Mouse (Mus musculus) hindbrain, embryonic 13.5 days (tissue): ENCODE data around the gene Armc6. TPM values are rescaled to one million over a fixed set of nuclear protein-coding genes. Genes with fewer than 3 reads are reported as not detected.
"Not testable (repeated sequence)": the region's sequence is repeated elsewhere in the genome, so short reads cannot be mapped to it uniquely, and the experiment has no call there.

ENCODE experiments used
- ATAC-seq: fragments of 200-750 bp; cut with Nextera tagmentation; 2 replicates; pipeline ENCODE4 v1.8.0; 2017; ENCODE audit warnings: moderate TSS enrichment; ENCODE audit not compliant: low FRiP score
- H3K27ac ChIP-seq: fragments of 300-500 bp; sonication (generic); 2 replicates; pipeline ENCODE4 v1.5.1; 2015; ENCODE audit warnings: inconsistent platforms, mild to moderate bottlenecking, moderate library complexity
- H3K27me3 ChIP-seq: fragments of 300-500 bp; sonication (generic); 2 replicates; pipeline ENCODE4 v1.6.1; 2015; ENCODE audit warnings: mild to moderate bottlenecking, inconsistent platforms
- H3K36me3 ChIP-seq: fragments of 300-500 bp; sonication (generic); 2 replicates; pipeline ENCODE4 v1.6.1; 2015; ENCODE audit warnings: mild to moderate bottlenecking, inconsistent platforms
- H3K4me1 ChIP-seq: fragments of 300-500 bp; sonication (generic); replicated peaks from 2 replicates; pipeline ENCODE4 v1.6.1; 2015; ENCODE audit warnings: inconsistent platforms
- H3K4me2 ChIP-seq: fragments of 300-500 bp; sonication (generic); 2 replicates; pipeline ENCODE4 v1.6.1; 2015; ENCODE audit warnings: inconsistent platforms, mild to moderate bottlenecking, moderate library complexity
- H3K4me3 ChIP-seq: fragments of 300-500 bp; sonication (generic); 2 replicates; pipeline ENCODE4 v1.5.1; 2015; ENCODE audit warnings: mild to moderate bottlenecking, inconsistent platforms
- H3K9ac ChIP-seq: fragments of 300-500 bp; sonication (generic); 2 replicates; pipeline ENCODE4 v1.6.1; 2015; ENCODE audit warnings: mild to moderate bottlenecking, inconsistent platforms
- H3K9me3 ChIP-seq: fragments of 300-500 bp; sonication (generic); 2 replicates; pipeline ENCODE4 v1.6.1; 2016; ENCODE audit warnings: inconsistent platforms
- WGBS: fragments of 180-500 bp; shearing (Covaris S2); methylation state at CpG from one replicate; pipeline ENCODE4 v1.1.7; 2015; 5-methylcytosine and 5-hydroxymethylcytosine counted together
- polyA plus RNA-seq: library from polyadenylated mRNA; unstranded; fragments of >200 nt; fragmentation: Nextera tagmentation; extraction: Ambion mirVana; gene quantifications from 2 replicates; pipeline ENCODE4 v1.2.1, GENCODE M21; 2015

The Armc6 gene
- polyA plus RNA-seq, 1 experiment from 2014 or later = 79.1 TPM

- 92% methylated on average over 12 of the region's 12 CpGs for WGBS
- H3K4me3 ChIP-seq = no peak overlapping the region
Measured at GRCm38 (mm10) chr8:70222041-70222440, 12.2 kb downstream of the Armc6 start.

GRCm38 (mm10) chr8:70220911-70221310 is 13.4 kb downstream of the Armc6 start:
- WGBS = 91% methylated on average over 3 of the region's 3 CpGs
- 0 out of 2 replicates have a peak overlapping the region, but pooled peaks have one; percentile 13 for H3K9ac ChIP-seq
- H3K36me3 ChIP-seq = peaks cover 58% of the 10 kb centered on the region
- H3K9me3 ChIP-seq = no peaks in the 10 kb centered on the region
- H3K4me3 ChIP-seq = no peak overlapping the region
- no peak for ATAC-seq
- H3K4me1 ChIP-seq = peaks cover 7% of the 10 kb centered on the region
- H3K27ac ChIP-seq = no peak overlapping the region
- H3K4me2 ChIP-seq = no peak overlapping the region
- 0 out of 2 replicates have a peak, but pooled peaks cover 4% of the 10 kb centered on the region for H3K27me3 ChIP-seq

More at GRCm38 (mm10) chr8:70222041-70222440, 12.2 kb downstream of the Armc6 start:
- Histone ChIP-seq H3K4me2 (no peak overlapping the region), H3K27ac (no peak overlapping the region), H3K9me3 (no peaks in the 10 kb centered on the region), H3K9ac (no peak overlapping the region), H3K27me3 (0 out of 2 replicates have a peak, but pooled peaks cover 4% of the 10 kb centered on the region), H3K36me3 (peaks cover 62% of the 10 kb centered on the region), H3K4me1 (peaks cover 7% of the 10 kb centered on the region)
- no peak for ATAC-seq

DNA sequence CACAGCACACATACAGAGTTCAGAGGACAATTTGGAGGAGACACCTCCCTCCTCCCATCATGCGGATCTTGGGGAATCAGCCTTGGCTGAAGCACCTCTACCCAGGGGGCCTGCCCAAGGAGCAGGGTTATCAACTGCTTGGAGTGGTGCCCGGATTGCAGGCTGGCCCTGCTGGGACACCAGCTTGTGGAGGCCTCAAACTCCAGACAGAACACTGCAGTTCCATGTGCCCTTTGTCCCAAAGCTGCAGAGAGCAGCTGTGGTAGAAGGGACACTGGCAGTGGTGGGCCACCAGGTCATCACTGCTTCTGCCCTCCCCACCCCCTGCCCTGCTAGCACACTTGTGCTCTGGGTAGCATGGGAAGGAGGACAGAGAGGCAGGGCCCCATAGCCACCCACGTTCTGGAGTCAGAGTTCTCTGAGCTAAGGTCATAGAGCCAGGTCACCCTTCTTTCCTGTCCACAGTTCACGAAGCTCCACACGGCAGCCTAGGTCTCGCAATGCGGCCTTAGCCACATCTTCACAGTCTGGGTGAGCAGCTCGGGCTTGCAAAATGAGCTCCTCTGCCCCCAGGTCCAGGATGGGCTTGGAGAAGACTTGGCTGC is 13.9 kb downstream of the Armc6 start:
- 0 out of 2 replicates have a peak overlapping the region, but pooled peaks have one; percentile 13 for H3K9ac ChIP-seq
- peaks cover 53% of the 10 kb centered on the region for H3K36me3 ChIP-seq
- 81% methylated on average over 8 of the region's 8 CpGs for WGBS
- no peak for ATAC-seq
- no peak overlapping the region for H3K4me3 ChIP-seq
- no peak overlapping the region for H3K4me2 ChIP-seq
- H3K9me3 ChIP-seq = no peaks in the 10 kb centered on the region
- H3K4me1 ChIP-seq = peaks cover 7% of the 10 kb centered on the region
- H3K27me3 ChIP-seq = 0 out of 2 replicates have a peak, but pooled peaks cover 8% of the 10 kb centered on the region
- no peak overlapping the region for H3K27ac ChIP-seq

DNA sequence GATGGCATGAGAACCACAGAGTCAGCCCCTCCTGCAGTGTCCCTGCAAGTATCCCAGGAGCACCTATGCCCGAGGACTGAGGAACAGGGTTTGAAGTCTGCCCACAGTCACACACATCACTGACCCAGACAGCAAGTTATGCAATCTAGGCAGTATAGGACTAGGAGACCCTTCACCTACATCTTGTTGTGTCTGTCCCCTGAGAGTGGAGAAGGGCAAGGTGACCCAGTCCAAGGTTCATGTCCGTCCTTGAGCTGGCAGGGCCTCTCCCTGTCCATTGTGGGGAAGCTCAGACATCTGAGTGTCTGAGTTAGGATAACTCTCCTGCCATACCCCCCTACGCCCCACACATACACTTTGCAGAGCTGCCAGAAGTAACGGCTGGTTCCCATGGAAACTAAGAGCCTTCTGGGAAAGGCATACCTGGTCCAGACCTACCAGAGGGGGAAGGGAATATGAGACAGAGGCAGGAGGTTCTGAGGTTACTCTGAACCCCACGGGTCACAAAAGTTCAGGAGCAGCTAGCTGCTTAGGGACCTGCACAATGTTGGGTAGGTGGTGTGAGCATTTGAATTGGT is 15.1 kb downstream of the Armc6 start:
- H3K27ac ChIP-seq = no peak overlapping the region
- WGBS = 64% methylated on average over 5 of the region's 5 CpGs
- no peak for ATAC-seq
- H3K9me3 ChIP-seq = no peaks in the 10 kb centered on the region
- peaks cover 41% of the 10 kb centered on the region for H3K36me3 ChIP-seq
- peaks cover 7% of the 10 kb centered on the region for H3K4me1 ChIP-seq
- peak overlapping the region; percentile 13; the same call in 1 of the 2 replicates for H3K9ac ChIP-seq
- 0 out of 2 replicates have a peak, but pooled peaks cover 11% of the 10 kb centered on the region for H3K27me3 ChIP-seq
- H3K4me2 ChIP-seq = no peak overlapping the region
- H3K4me3 ChIP-seq = no peak overlapping the region

DNA sequence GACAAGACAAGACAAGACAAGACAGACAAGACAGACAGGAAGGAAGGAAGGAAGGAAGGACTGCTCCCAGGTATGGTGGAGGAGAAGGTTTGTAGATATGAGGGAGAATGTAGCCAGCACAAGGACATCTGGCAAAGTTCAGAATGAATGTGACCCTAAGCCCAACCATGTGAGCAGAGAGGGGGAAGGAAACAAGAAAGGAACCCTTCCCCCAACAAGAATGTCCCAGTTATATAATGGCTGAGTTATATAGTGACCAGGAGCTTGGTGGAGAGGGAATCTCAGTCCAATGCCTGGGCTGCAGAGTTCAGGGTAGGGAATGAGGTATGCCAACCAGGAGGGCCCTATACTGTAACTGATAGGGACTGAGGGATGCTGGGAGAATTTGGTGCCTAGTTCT is 16.8 kb downstream of the Armc6 start:
- H3K4me1 ChIP-seq = peaks cover 12% of the 10 kb centered on the region
- ATAC-seq = no peak
- H3K9ac ChIP-seq = no peak overlapping the region
- H3K27ac ChIP-seq = no peak overlapping the region
- H3K9me3 ChIP-seq = no peaks in the 10 kb centered on the region
- no peak overlapping the region for H3K4me2 ChIP-seq
- no peak overlapping the region for H3K4me3 ChIP-seq
- H3K27me3 ChIP-seq = 0 out of 2 replicates have a peak, but pooled peaks cover 11% of the 10 kb centered on the region
- peaks cover 24% of the 10 kb centered on the region for H3K36me3 ChIP-seq

- Histone ChIP-seq H3K4me3 (no peak overlapping the region), H3K27me3 (0 out of 2 replicates have a peak, but pooled peaks cover 11% of the 10 kb centered on the region), H3K4me2 (no peak overlapping the region), H3K9ac (no peak overlapping the region), H3K4me1 (peaks cover 14% of the 10 kb centered on the region), H3K27ac (no peak overlapping the region), H3K36me3 (peaks cover 15% of the 10 kb centered on the region), H3K9me3 (no peaks in the 10 kb centered on the region)
- WGBS = 80% methylated on average over 1 of the region's 1 CpGs
- ATAC-seq = no peak
Measured at GRCm38 (mm10) chr8:70216566-70216965, 17.7 kb downstream of the Armc6 start.

- ATAC-seq, H3K9me3 ChIP-seq, H3K4me2 ChIP-seq, H3K27ac ChIP-seq, H3K4me3 ChIP-seq, H3K9ac ChIP-seq: not testable (repeated sequence)
- Histone ChIP-seq H3K36me3 (peaks cover 11% of the 10 kb centered on the region), H3K4me1 (peaks cover 18% of the 10 kb centered on the region), H3K27me3 (peaks cover 12% of the 10 kb centered on the region)
- WGBS = 81% methylated on average over 3 of the region's 3 CpGs
Measured at GRCm38 (mm10) chr8:70216161-70216560, 18.1 kb downstream of the Armc6 start.

- peaks cover 23% of the 10 kb centered on the region for H3K27me3 ChIP-seq
- H3K9ac ChIP-seq = no peak overlapping the region
- peaks cover under 1% of the 10 kb centered on the region; the same call in 1 of the 2 replicates for H3K36me3 ChIP-seq
- H3K4me1 ChIP-seq = peaks cover 20% of the 10 kb centered on the region
- no peaks in the 10 kb centered on the region for H3K9me3 ChIP-seq
- no peak overlapping the region for H3K4me2 ChIP-seq
- no peak overlapping the region for H3K27ac ChIP-seq
- no peak for ATAC-seq
- WGBS = 77% methylated on average over 5 of the region's 5 CpGs
- no peak overlapping the region for H3K4me3 ChIP-seq
Measured at GRCm38 (mm10) chr8:70215092-70215491, 19.2 kb downstream of the Armc6 start.

DNA sequence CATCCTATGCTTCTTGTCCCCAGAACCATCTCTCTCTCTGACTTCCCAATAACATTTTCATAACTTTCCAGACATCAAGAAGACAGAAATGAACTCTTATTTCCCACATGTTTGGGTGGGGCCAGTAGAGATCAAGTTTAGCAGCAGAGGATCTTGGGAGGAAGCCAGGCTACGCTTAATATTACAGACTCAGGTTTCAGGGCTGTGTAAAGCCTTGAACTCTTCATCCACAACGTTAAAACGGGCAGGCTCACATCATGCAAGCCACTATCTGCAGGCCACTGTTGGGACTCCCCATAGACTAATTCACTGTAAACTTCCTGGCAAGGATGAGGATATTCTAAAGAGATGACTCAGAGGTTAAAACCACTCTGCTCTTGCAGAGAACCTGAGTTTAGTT is 19.9 kb downstream of the Armc6 start:
- no peak overlapping the region for H3K4me2 ChIP-seq
- H3K9ac ChIP-seq = no peak overlapping the region
- H3K27me3 ChIP-seq = peaks cover 30% of the 10 kb centered on the region
- WGBS = 67% methylated on average over 3 of the region's 3 CpGs
- H3K27ac ChIP-seq = no peak overlapping the region
- peaks cover 17% of the 10 kb centered on the region for H3K4me1 ChIP-seq
- no peak overlapping the region for H3K4me3 ChIP-seq
- no peaks in the 10 kb centered on the region for H3K9me3 ChIP-seq
- ATAC-seq = no peak
- no peaks in the 10 kb centered on the region for H3K36me3 ChIP-seq

GRCm38 (mm10) chr8:70212112-70213055 is 21.9 kb downstream of the Armc6 start, which contains the start of gene Slc25a42:
Gene Slc25a42, minus strand, starts transcription at chr8:70212305.
- peak within 1 kb of the TSS; percentile 80 for H3K27ac ChIP-seq
- peak within 1 kb of the TSS; percentile 71 for H3K4me3 ChIP-seq
- H3K9me3 ChIP-seq = no peaks in the 10 kb centered on the region
- peak within 1 kb of the TSS; percentile 83 for H3K9ac ChIP-seq
- peaks cover 13% of the 10 kb centered on the region for H3K4me1 ChIP-seq
- H3K4me2 ChIP-seq = peak within 1 kb of the TSS; percentile 94
- H3K27me3 ChIP-seq = peaks cover 27% of the 10 kb centered on the region
- under 1% methylated on average over 66 of the region's 66 CpGs for WGBS
- ATAC-seq = peak; percentile 99
- no peaks in the 10 kb centered on the region for H3K36me3 ChIP-seq

DNA sequence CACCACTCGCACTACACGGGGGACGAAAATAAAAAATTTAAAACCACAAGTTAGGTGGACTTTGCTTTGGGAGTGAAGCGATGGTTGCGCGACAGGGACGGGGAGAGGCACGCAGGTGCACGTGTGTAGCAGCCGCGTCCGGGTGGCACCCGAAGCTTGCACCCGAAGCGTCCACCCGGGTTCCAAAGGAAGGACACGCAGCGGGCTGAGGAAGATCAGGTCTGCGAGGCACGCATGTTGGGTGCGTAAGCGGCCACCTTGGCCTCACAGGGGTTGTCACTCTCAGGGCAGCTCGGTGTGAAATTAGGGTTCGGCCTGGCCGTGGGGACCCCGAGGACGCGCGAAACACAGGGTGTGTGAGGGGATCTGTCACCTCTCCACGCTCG is 22.5 kb downstream of the Armc6 start:
- 2% methylated on average over 31 of the region's 31 CpGs for WGBS
- Histone ChIP-seq H3K36me3 (no peaks in the 10 kb centered on the region), H3K27me3 (peaks cover 27% of the 10 kb centered on the region), H3K4me2 (peak overlapping the region; percentile 94), H3K9me3 (no peaks in the 10 kb centered on the region), H3K4me3 (peak overlapping the region; percentile 71), H3K4me1 (peaks cover 13% of the 10 kb centered on the region), H3K27ac (peak overlapping the region; percentile 80), H3K9ac (peak overlapping the region; percentile 83)
- no peak for ATAC-seq

DNA sequence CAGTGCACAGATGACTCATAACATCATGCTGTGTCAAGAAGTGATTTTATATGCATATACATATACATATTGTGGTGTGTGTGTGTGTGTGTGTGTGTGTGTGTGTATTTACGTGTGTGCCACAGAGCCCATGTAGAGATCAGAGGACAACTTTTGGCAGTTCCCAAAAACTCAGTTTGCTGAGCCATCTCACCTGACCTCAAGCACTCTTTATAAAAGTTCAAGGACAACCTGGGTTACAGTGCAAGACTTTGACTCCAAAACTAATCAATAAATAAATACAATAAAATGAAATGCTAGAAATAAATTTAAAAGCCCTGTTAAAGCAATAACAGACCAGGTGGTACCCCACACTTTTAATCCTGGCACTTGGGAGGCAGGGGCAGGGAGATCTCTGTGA is 23.0 kb downstream of the Armc6 start:
- WGBS = 91% methylated on average over 1 of the region's 1 CpGs
- Histone ChIP-seq H3K27ac (no peak overlapping the region), H3K9ac (peak overlapping the region; percentile 83), H3K9me3 (no peaks in the 10 kb centered on the region), H3K27me3 (peaks cover 27% of the 10 kb centered on the region), H3K4me3 (peak overlapping the region; percentile 71), H3K36me3 (no peaks in the 10 kb centered on the region), H3K4me1 (peaks cover 13% of the 10 kb centered on the region), H3K4me2 (peak overlapping the region; percentile 94)
- no peak for ATAC-seq
